Mouse (Mus musculus): ENCODE data around the gene Pcdh15.

The Pcdh15 gene

GRCm38 (mm10) chr10:74569603-74570002, 1470.5 kb downstream of the Pcdh15 start:
- no peak for DNase-seq (ENCODE audit: low spot score)

GRCm38 (mm10) chr10:74579924-74580323, 1480.8 kb downstream of the Pcdh15 start:
- no peak for DNase-seq (ENCODE audit: low spot score)

- no peak for DNase-seq (ENCODE audit: low spot score)
Measured at GRCm38 (mm10) chr10:74591799-74592198, 1492.7 kb downstream of the Pcdh15 start.

- no peak for DNase-seq (ENCODE audit: low spot score)
Measured at GRCm38 (mm10) chr10:74607683-74608082, 1508.5 kb downstream of the Pcdh15 start.

- no peak for DNase-seq (ENCODE audit: low spot score)
Measured at GRCm38 (mm10) chr10:74621837-74622236, 1522.7 kb downstream of the Pcdh15 start.

- no peak for DNase-seq (ENCODE audit: low spot score)
Measured at GRCm38 (mm10) chr10:74625715-74626114, 1526.6 kb downstream of the Pcdh15 start.

GRCm38 (mm10) chr10:74626596-74626995, 1527.5 kb downstream of the Pcdh15 start:
- DNase-seq (ENCODE audit: low spot score): no peak

- DNase-seq (ENCODE audit: low spot score): no peak
Measured at GRCm38 (mm10) chr10:74631314-74631713, 1532.2 kb downstream of the Pcdh15 start.

- DNase-seq (ENCODE audit: low spot score): no peak
Measured at GRCm38 (mm10) chr10:74637040-74637439, 1537.9 kb downstream of the Pcdh15 start.

- no peak for DNase-seq (ENCODE audit: low spot score)
Measured at GRCm38 (mm10) chr10:74642125-74642524, 1543.0 kb downstream of the Pcdh15 start.

GRCm38 (mm10) chr10:74663171-74663570, 1564.0 kb downstream of the Pcdh15 start:
- no peak for DNase-seq (ENCODE audit: low spot score)

GRCm38 (mm10) chr10:74680016-74680491, 1580.9 kb downstream of the Pcdh15 start:
- DNase-seq (ENCODE audit: low spot score): no peak

GRCm38 (mm10) chr10:74680559-74680958, 1581.4 kb downstream of the Pcdh15 start:
- DNase-seq (ENCODE audit: low spot score): no peak

Data from c-Kit-positive CD71-positive TER-119-positive erythroid progenitor cells, embryonic 14.5 days (primary cell).